Mouse (Mus musculus) embryo, embryonic 11 days (tissue): Measurements from ENCODE around the gene Wdr31.
"Not testable (repeated sequence)": the region's sequence is repeated elsewhere in the genome, so short reads cannot be mapped to it uniquely, and the experiment has no call there.

Source experiments
- DNase-seq: peaks from one replicate; pipeline ENCODE4 v3.0.0-alpha.2; 2015

The Wdr31 gene

GRCm38 (mm10) chr4:62494230-62494629 is 23.5 kb upstream of the Wdr31 start:
- no peak for DNase-seq

GRCm38 (mm10) chr4:62492682-62493081 is 22.0 kb upstream of the Wdr31 start:
- no peak for DNase-seq

GRCm38 (mm10) chr4:62487914-62488313 is 17.2 kb upstream of the Wdr31 start:
- DNase-seq: no peak

GRCm38 (mm10) chr4:62487172-62487571 is 16.5 kb upstream of the Wdr31 start:
- no peak for DNase-seq

- no peak for DNase-seq
Observed at GRCm38 (mm10) chr4:62486162-62486696, 15.5 kb upstream of the Wdr31 start.

GRCm38 (mm10) chr4:62485450-62486161 is 14.9 kb upstream of the Wdr31 start:
- no peak for DNase-seq

- no peak for DNase-seq
Observed at GRCm38 (mm10) chr4:62484928-62485327, 14.2 kb upstream of the Wdr31 start.

- DNase-seq: no peak
Observed at GRCm38 (mm10) chr4:62480709-62481605, 10.3 kb upstream of the Wdr31 start.

GRCm38 (mm10) chr4:62479937-62480708 is 9.4 kb upstream of the Wdr31 start, which contains the start of gene Bspry:
TSS of gene Bspry (plus strand) at chr4:62480053.
- DNase-seq: peak; percentile 47

GRCm38 (mm10) chr4:62479593-62479936 is 8.9 kb upstream of the Wdr31 start:
- not testable (repeated sequence) for DNase-seq

- no peak for DNase-seq
Observed at GRCm38 (mm10) chr4:62477542-62478244, 7.0 kb upstream of the Wdr31 start.

- DNase-seq: no peak
Observed at GRCm38 (mm10) chr4:62475793-62476192, 5.1 kb upstream of the Wdr31 start.

GRCm38 (mm10) chr4:62475131-62475530 is 4.4 kb upstream of the Wdr31 start:
- DNase-seq: no peak

GRCm38 (mm10) chr4:62472071-62472470 is 1.4 kb upstream of the Wdr31 start:
- no peak for DNase-seq

- DNase-seq: no peak
Observed at GRCm38 (mm10) chr4:62468158-62468557, 2.5 kb downstream of the Wdr31 start.

GRCm38 (mm10) chr4:62463124-62463523 is 7.6 kb downstream of the Wdr31 start:
- DNase-seq: no peak

- DNase-seq: no peak
Observed at GRCm38 (mm10) chr4:62460348-62460747, 10.3 kb downstream of the Wdr31 start.

GRCm38 (mm10) chr4:62459081-62459480 is 11.6 kb downstream of the Wdr31 start:
- DNase-seq: no peak

GRCm38 (mm10) chr4:62454995-62455394 is 15.7 kb downstream of the Wdr31 start:
- peak; percentile 49 for DNase-seq

GRCm38 (mm10) chr4:62440986-62441385 is 29.7 kb downstream of the Wdr31 start:
- no peak for DNase-seq

- DNase-seq: no peak
Observed at GRCm38 (mm10) chr4:62440544-62440943, 30.2 kb downstream of the Wdr31 start.

- no peak for DNase-seq
Observed at GRCm38 (mm10) chr4:62439793-62440192, 30.9 kb downstream of the Wdr31 start.
